Mouse (Mus musculus) C2C12 (cell line): Measurements from ENCODE around the gene Akap12. TPM values are rescaled to one million over a fixed set of nuclear protein-coding genes. Genes with fewer than 3 reads are reported as not detected.
A peak's percentile ranks its signal among the peaks of the same experiment; 100 is the strongest.

ENCODE experiments used
- H3K27me3 ChIP-seq: one replicate; pipeline ENCODE4 v1.6.1; 2011; ENCODE audit not compliant: control insufficient read depth, insufficient read depth, insufficient read length
- H3K36me3 ChIP-seq: one replicate; pipeline ENCODE4 v1.6.1; 2011; ENCODE audit not compliant: control insufficient read depth, insufficient read depth
- H3K4me3 ChIP-seq: one replicate; pipeline ENCODE4 v1.5.1; 2011; ENCODE audit warnings: mild to moderate bottlenecking, control low read depth; ENCODE audit not compliant: poor library complexity, insufficient read depth, severe bottlenecking
- H3K79me2 ChIP-seq: one replicate; pipeline ENCODE4 v1.6.1; 2011; ENCODE audit not compliant: control insufficient read depth, insufficient read depth
- H3K79me3 ChIP-seq: one replicate; pipeline ENCODE4 v1.6.1; 2011; ENCODE audit warnings: low read depth, control low read depth
- H3ac ChIP-seq: one replicate; pipeline ENCODE3; 2011; ENCODE audit warnings: low read depth; ENCODE audit not compliant: control insufficient read depth, insufficient read length
- CEBPB ChIP-seq: IDR thresholded peaks from one replicate; pipeline ENCODE4 v1.6.1; 2011; ENCODE audit warnings: low read depth, mild to moderate bottlenecking, control low read depth, moderate library complexity
- CTCF ChIP-seq: IDR thresholded peaks from one replicate; pipeline ENCODE4 v1.5.1; 2011; ENCODE audit not compliant: control insufficient read depth, insufficient read depth, insufficient read length
- FOSL1 ChIP-seq: IDR thresholded peaks from one replicate; pipeline ENCODE4 v1.8.0; 2011; ENCODE audit warnings: mild to moderate bottlenecking, low read length; ENCODE audit not compliant: poor library complexity, insufficient read depth, severe bottlenecking
- MAX ChIP-seq: IDR thresholded peaks from one replicate; pipeline ENCODE4 v1.6.1; 2011; ENCODE audit warnings: mild to moderate bottlenecking, control low read depth
- MYOD1 ChIP-seq: IDR thresholded peaks from one replicate; pipeline ENCODE4 v1.6.1; 2011; ENCODE audit warnings: low read depth; ENCODE audit not compliant: control insufficient read depth, insufficient read length
- MYOG ChIP-seq: IDR thresholded peaks from one replicate; pipeline ENCODE4 v1.6.1; 2011; ENCODE audit not compliant: control insufficient read depth, insufficient read length; ENCODE audit errors: extremely low read depth
- USF1 ChIP-seq: IDR thresholded peaks from one replicate; pipeline ENCODE4 v1.6.1; 2011; ENCODE audit warnings: low read depth, mild to moderate bottlenecking, control low read depth, moderate library complexity
- polyA plus RNA-seq: library from polyadenylated mRNA; unstranded; fragments of >200 nt; fragmentation: generic; extraction: Trizol; gene quantifications from one replicate; pipeline ENCODE4 v1.2.1, GENCODE M21; 2012; ENCODE audit warnings: missing spikeins

The Akap12 gene
- polyA plus RNA-seq, 1 experiment = 4.7 TPM

DNA sequence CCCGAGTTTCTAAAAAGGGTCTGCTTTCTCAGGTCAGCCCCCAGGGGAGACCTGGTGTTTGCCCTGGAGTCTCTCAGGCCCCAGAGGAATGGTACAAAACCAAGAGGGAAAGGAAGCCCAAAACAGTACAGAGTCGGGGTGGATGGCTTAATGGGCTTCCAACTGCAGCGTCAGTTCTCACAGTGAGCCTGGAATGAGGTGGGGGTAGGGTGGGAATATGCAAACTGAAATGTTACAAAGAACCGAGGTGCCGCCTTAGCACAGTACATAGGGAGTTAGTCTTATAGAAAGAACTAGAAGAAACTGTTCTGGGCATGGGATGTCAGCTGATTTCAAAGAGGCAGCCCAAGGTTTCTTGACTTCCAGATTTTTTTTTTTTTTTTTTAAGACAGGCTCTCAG lies 11.7 kb upstream of the Akap12 start:
- TF ChIP-seq MYOG = no peak
- no peak for TF ChIP-seq MAX
- TF ChIP-seq CEBPB = no peak
- no peak for TF ChIP-seq FOSL1
- no peak for TF ChIP-seq CTCF
- TF ChIP-seq MYOD1 = no peak
- no peak for TF ChIP-seq USF1
- Histone ChIP-seq H3ac (no peak overlapping the region), H3K36me3 (no peaks in the 10 kb centered on the region), H3K79me3 (no peaks in the 10 kb centered on the region), H3K27me3 (no peaks in the 10 kb centered on the region), H3K79me2 (no peaks in the 10 kb centered on the region), H3K4me3 (no peak overlapping the region)

DNA sequence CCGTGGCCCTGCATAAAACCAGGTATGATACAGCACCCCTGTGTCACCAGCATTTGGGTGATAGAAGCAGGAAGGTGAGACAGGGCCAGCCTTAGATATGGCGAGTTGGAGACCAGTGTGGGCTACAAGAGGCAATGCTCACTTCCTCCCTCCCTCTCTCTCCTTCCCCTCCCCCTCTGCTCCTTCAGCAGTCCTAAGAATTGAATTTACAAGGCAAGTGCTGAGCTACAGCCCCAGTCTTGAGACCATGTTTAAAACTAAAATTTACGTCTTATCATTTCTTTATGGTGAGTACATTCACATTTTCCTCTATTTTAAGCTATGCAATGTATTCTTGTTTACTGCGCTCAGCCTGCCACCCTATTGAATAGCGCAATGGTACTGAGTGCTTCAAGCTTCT lies 5.3 kb upstream of the Akap12 start:
- H3K79me2 ChIP-seq = no peaks in the 10 kb centered on the region
- H3K79me3 ChIP-seq = no peaks in the 10 kb centered on the region
- TF ChIP-seq CEBPB (no peak), MYOG (no peak), MAX (no peak), MYOD1 (no peak), CTCF (no peak), USF1 (no peak), FOSL1 (no peak)
- no peaks in the 10 kb centered on the region for H3K36me3 ChIP-seq
- H3ac ChIP-seq = no peak overlapping the region
- H3K27me3 ChIP-seq = no peaks in the 10 kb centered on the region
- no peak overlapping the region for H3K4me3 ChIP-seq

DNA sequence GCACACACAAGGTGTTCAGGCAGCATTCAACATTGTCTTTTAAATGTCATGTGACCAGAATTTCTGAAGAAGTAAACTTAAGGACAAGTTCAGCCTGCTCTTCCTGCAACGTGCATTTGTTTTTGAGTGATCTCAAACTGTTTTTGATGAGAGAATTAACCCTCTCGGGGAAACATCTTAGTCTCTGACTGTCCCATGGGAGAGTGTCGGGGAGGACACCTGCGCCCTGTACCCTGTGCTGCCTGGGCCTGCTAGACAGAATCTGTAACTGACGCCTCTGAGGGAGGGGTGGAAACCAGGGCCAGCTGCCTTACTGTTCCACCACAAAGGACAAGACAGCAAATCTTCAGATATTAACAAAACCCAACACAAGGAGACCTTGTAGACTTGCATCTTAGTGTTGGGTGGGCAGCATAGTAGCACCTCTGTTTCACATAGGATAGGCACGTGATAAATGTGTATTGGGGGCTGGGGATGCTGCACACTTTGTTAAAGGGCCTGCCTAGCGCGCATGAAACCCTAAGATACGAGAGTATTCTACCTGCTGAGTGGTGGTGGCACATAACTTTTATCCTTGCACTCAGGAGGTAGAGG lies 4.7 kb upstream of the Akap12 start:
- no peak for TF ChIP-seq CTCF
- TF ChIP-seq FOSL1 = no peak
- no peak for TF ChIP-seq MYOD1
- TF ChIP-seq CEBPB = no peak
- TF ChIP-seq MYOG = no peak
- TF ChIP-seq MAX = no peak
- TF ChIP-seq USF1 = no peak
- Histone ChIP-seq H3ac (no peak overlapping the region), H3K36me3 (no peaks in the 10 kb centered on the region), H3K4me3 (no peak overlapping the region), H3K79me2 (no peaks in the 10 kb centered on the region), H3K27me3 (no peaks in the 10 kb centered on the region), H3K79me3 (no peaks in the 10 kb centered on the region)

DNA sequence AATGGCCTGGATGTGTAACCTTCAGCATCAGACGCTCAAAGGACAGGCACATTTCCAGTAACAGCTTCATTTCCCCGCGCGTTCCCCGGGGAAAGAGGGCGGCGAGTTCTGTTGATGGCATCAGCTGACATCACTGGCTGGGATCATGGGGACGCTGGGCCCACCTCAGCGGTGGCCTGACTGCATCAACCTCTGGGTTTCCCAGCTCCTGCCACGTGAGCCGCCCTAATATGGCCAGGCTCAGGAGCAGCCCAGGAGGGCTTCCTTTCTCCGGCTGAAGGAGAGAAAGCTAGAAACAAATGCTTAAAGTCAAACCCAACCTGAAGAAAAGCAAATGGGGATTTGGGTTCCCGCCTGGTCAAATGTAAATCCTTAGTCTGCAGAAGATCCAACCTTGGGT lies 539 bp upstream of the Akap12 start:
- Histone ChIP-seq H3K27me3 (no peaks in the 10 kb centered on the region), H3K36me3 (no peaks in the 10 kb centered on the region), H3K79me3 (no peaks in the 10 kb centered on the region), H3K79me2 (no peaks in the 10 kb centered on the region), H3K4me3 (no peak overlapping the region), H3ac (no peak overlapping the region)
- TF ChIP-seq MAX (no peak), MYOG (no peak), USF1 (no peak), MYOD1 (no peak), CTCF (no peak), CEBPB (no peak), FOSL1 (no peak)

DNA sequence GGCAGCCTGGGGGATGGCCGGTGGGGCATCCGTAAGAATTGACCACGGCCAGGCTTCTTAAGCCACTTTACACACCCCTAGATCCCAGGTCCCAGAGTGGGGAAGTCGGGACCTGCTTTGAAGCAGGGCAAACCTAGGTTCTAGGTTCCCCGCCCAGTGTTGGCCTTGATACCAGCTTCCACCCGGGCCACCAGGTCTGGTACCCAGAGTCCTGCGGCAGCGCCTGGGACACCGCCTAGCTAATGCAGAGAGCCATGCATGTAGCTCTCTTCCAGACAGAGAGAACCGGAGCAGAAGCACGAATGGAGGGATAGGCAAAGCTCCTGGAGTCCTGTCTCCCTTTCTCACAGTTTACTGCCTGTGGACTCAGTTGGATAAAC lies 741 bp downstream of the Akap12 start:
- Histone ChIP-seq H3ac (peak overlapping the region; percentile 52), H3K36me3 (no peaks in the 10 kb centered on the region), H3K79me2 (no peaks in the 10 kb centered on the region), H3K27me3 (no peaks in the 10 kb centered on the region), H3K4me3 (peak overlapping the region; percentile 14), H3K79me3 (no peaks in the 10 kb centered on the region)
- TF ChIP-seq CEBPB (no peak), USF1 (no peak), FOSL1 (no peak), MYOD1 (no peak), CTCF (no peak), MYOG (no peak), MAX (no peak)

DNA sequence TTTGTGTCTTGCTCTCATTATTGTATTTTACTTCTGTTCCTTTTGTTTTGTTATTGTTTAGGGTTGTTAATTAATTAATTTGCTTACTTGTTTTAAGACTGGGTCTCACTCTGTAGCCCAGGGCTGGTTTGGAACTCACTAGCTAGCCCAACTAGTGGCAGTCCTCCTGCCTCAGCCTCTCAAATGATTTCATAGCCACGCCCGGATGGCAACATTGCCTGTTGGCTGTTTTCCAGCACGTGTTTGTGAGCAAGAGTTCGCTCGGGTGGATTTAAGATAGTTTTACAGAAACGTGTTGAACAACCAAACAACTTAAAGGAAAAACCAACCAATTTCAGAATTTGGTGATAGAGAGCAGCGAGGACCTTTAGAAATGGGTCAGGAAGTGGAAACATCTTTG lies 1.3 kb downstream of the Akap12 start:
- H3K4me3 ChIP-seq = no peak overlapping the region

More for the DNA sequence above, 1.3 kb downstream of the Akap12 start:
- Histone ChIP-seq H3K36me3 (no peaks in the 10 kb centered on the region), H3K27me3 (no peaks in the 10 kb centered on the region), H3K79me2 (no peaks in the 10 kb centered on the region), H3K79me3 (no peaks in the 10 kb centered on the region), H3ac (no peak overlapping the region)
- no peak for TF ChIP-seq MYOG
